Mouse (Mus musculus) MEL (cell line): ENCODE results near the gene Crcp.

Source experiments
- CTCF ChIP-seq, 3 experiments: IDR thresholded peaks in 2 of 3; conservative IDR thresholded peaks in 1 of 3; 2 replicates each; pipeline ENCODE4 v1.5.1; 2011 to 2012; ENCODE audit warnings: low read length in 3 of 3, low read depth in 2 of 3, mild to moderate bottlenecking in 2 of 3, improper control_type of control experiment in 1 of 3, inconsistent platforms in 1 of 3, mixed read lengths in 1 of 3, moderate library complexity in 1 of 3; ENCODE audit not compliant: control insufficient read depth in 1 of 3, insufficient read depth in 1 of 3, poor library complexity in 1 of 3, severe bottlenecking in 1 of 3
- EP300 ChIP-seq, 2 experiments: IDR thresholded peaks; 2 replicates each; pipeline ENCODE4 v1.6.1; 2011; ENCODE audit warnings: improper control_type of control experiment in 2 of 2, low read length in 2 of 2, low read depth in 1 of 2, mild to moderate bottlenecking in 1 of 2
- GATA1 ChIP-seq: IDR thresholded peaks from 2 replicates; pipeline ENCODE4 v1.6.1; 2011; ENCODE audit warnings: low read depth, low read length, improper control_type of control experiment
- MAZ ChIP-seq: IDR thresholded peaks from 2 replicates; pipeline ENCODE4 v1.6.1; 2012; ENCODE audit warnings: low read depth, mild to moderate bottlenecking, inconsistent platforms, low read length, improper control_type of control experiment
- NELFE ChIP-seq: IDR thresholded peaks from 2 replicates; pipeline ENCODE4 v1.6.1; 2011; ENCODE audit warnings: low read depth, low read length, improper control_type of control experiment
- POLR2A ChIP-seq, 2 experiments: IDR thresholded peaks; 2 replicates each; pipeline ENCODE4 v1.6.1; 2011 to 2012; ENCODE audit warnings: low read length in 2 of 2, mild to moderate bottlenecking in 2 of 2, control low read depth in 1 of 2, improper control_type of control experiment in 1 of 2, low read depth in 1 of 2, moderate library complexity in 1 of 2; ENCODE audit not compliant: control insufficient read depth in 1 of 2, insufficient read depth in 1 of 2, poor library complexity in 1 of 2
- POLR2AphosphoS5 ChIP-seq: IDR thresholded peaks from 2 replicates; pipeline ENCODE4 v1.6.1; 2012; ENCODE audit warnings: low read depth, borderline replicate concordance, mild to moderate bottlenecking, inconsistent platforms, low read length, moderate library complexity, mixed read lengths
- TCF12 ChIP-seq: IDR thresholded peaks from 2 replicates; pipeline ENCODE4 v1.6.1; 2014; ENCODE audit warnings: low read depth, mild to moderate bottlenecking, inconsistent platforms, low read length, improper control_type of control experiment, moderate library complexity
- ZNF384 ChIP-seq: IDR thresholded peaks from 2 replicates; pipeline ENCODE4 v1.6.1; 2012; ENCODE audit warnings: low read depth, mild to moderate bottlenecking, inconsistent platforms, low read length, improper control_type of control experiment

DNA sequence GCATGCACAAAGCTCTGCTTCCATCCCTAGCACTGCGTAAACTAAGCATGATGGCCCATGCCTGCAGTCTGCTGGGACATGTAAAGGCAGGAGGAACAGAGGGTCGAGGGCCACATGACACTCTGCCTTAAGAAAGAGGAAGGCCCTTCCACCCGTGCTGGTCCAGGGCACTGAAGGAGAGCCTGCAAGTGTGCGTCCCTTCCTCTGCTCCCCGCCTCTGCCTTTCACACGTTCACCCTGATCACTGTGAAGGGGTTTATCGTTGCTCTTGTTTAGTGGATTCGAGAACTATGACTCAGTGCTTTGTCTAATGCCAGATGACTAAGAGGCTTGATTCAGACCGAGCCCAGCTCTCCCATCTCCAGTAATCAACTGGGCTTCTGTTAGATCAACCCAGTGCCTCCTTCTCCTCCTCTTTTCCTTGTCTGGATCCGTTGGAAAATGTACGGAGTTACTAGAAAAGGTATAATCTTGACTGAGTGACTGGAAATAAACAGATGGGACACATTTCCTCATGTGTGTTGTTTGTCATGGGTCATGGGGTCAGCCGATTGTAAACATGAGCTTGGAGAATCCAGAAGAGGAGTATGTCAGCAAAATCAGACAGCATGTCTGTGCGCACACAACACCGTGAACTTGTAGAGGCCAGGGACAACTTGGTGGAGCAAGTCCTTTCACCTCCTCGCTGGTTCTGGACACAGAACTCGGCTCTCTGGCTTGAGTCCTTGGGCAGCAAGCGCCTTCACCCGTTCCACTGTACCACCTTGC is 60.7 kb downstream of the Crcp start:
- TF ChIP-seq NELFE (no peak), EP300 (IDR thresholded peaks at IDR 0.05; ENCODE audit: low read depth in 1 of 2, low read length in 2 of 2) (no peak; a peak in 1 of 4 replicates), POLR2A (IDR thresholded peaks at IDR 0.05; ENCODE audit: control insufficient read depth in 1 of 2, insufficient read depth in 1 of 2, low read depth in 1 of 2, low read length in 2 of 2, poor library complexity in 1 of 2) (no peak), CTCF (IDR thresholded peaks at IDR 0.05 in 2 of 3, conservative IDR thresholded peaks at IDR 0.05 in 1 of 3; ENCODE audit: control insufficient read depth in 1 of 3, insufficient read depth in 1 of 3, low read depth in 2 of 3, low read length in 3 of 3, poor library complexity in 1 of 3, severe bottlenecking in 1 of 3) (no peak), POLR2AphosphoS5 (no peak), ZNF384 (no peak), TCF12 (no peak), GATA1 (no peak), MAZ (no peak)
